Mouse (Mus musculus): ENCODE measurements around the gene Ccl27b.
"Not testable (repeated sequence)": the region's sequence is repeated elsewhere in the genome, so short reads cannot be mapped to it uniquely, and the experiment has no call there.

Ccl27b gene

DNA sequence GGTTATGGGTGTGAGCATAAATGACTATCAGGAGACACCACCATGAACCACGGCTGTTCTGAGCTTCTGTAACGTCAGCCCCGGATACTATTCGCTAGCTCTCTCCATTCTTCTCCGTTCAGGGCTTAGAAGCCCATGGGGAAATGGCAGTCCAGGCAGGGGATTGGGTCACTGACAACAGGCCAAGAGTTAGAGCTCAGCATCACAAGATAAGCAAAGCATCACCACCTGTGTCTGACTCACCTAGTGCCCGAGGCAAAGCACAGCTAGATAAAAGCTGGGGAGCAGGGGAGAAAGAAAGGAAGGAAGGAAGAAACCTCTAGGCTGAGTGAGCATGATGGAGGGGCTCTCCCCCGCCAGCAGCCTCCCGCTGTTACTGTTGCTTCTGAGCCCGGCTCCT lies at the start of gene Ccl27b:
Gene Ccl27b, plus strand, starts transcription at position 301 of the 400 bp plus-strand sequence.
- not testable (repeated sequence) for DNase-seq (ENCODE audit: extremely low read depth, low read depth)

GRCm38 (mm10) chr4:42611895-42612294 lies 43.2 kb upstream of the Ccl27b start, which contains the start of gene Gm10591:
TSS of gene Gm10591 (plus strand) at chr4:42612195.
- DNase-seq (ENCODE audit: extremely low read depth, low read depth), result not testable (repeated sequence)

DNA sequence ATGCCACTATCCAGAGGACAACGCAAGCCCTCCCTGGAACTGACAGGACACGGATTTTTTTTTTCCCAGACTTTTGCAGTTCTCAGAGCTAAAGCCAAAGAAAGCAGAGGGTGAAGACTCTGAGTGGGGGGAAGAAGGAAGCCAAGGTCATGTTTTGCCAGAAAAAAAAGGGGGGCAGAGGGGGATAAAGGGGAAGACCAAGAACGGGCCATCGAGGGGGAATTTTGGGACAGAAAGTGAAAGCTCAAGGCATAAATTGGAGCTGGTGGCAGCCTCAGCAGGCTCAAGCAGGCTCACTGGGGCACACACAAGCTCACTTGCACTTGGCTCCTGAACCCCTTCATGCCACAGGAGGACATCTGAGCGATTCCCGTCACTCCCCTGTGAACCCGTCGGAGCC lies 25.6 kb upstream of the Ccl27b start, which contains the start of gene Gm2564:
Gene Gm2564, plus strand, starts transcription at position 301 of the 400 bp plus-strand sequence.
- not testable (repeated sequence) for DNase-seq (ENCODE audit: extremely low read depth, low read depth)

- not testable (repeated sequence) for DNase-seq (ENCODE audit: extremely low read depth, low read depth)
Measured at GRCm38 (mm10) chr4:42661793-42662192, 6.7 kb downstream of the Ccl27b start, which contains the start of gene Il11ra2. TSS of gene Il11ra2 (minus strand) at chr4:42661893.

GRCm38 (mm10) chr4:42675415-42675814 lies 20.4 kb downstream of the Ccl27b start:
- not testable (repeated sequence) for DNase-seq (ENCODE audit: extremely low read depth, low read depth)

GRCm38 (mm10) chr4:42679365-42679764 lies 24.3 kb downstream of the Ccl27b start:
- not testable (repeated sequence) for DNase-seq (ENCODE audit: extremely low read depth, low read depth)

DNA sequence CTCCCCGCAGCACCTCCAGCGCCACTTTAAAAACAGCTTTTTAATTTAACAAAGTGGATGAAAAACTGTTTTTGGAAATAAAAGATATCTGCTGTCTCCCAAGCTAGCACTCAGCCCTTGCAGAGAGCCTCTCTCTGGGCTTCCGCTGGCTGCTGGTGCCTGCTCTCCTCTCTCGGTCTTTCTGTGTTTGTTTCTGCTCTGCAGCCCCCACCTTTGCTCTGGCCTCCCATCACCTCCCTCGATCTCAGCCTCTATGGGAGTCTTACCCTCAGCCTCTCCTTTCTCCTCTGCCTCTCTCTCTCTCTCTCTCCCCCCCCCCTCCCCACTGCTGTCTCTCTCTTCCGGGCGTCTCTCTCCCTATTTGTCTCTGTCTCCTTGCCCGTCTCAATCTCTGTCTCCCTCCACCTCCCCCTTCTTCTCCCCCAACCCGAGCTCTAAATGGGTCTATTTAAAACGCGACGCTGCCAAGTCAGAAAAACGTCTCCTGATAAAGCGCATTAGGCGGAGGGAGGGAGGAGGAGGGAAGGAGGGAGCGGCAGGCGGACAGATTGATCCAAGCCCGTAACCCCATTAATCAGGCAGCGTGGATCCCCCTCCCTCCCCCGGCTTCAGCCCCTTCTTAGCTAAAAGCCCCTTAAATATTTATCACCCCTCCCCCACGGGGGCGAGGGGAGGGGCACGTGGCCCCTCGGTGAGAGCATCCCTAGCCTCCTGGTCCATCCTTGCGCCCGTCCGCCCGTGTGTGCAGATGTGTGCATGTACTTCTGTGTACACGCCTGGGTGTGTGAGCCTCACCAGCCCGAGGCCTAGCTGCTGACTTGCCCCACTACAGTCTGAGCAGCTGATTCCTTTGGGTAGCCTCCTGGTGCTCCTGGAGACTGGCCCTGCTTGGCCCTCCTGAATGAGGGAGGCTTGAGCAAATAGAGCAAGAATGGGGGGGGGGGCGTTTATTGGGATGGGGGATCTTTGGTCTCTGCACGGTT lies 25.6 kb downstream of the Ccl27b start:
- not testable (repeated sequence) for DNase-seq (ENCODE audit: extremely low read depth, low read depth)

GRCm38 (mm10) chr4:42681473-42682182 lies 26.6 kb downstream of the Ccl27b start:
- not testable (repeated sequence) for DNase-seq (ENCODE audit: extremely low read depth, low read depth)

- not testable (repeated sequence) for DNase-seq (ENCODE audit: extremely low read depth, low read depth)
Measured at GRCm38 (mm10) chr4:42682183-42682524, 27.1 kb downstream of the Ccl27b start.

Data from MEL-GATA-1-ER (cell line).